Mouse (Mus musculus) cerebellum, adult 8-10 months (tissue): ENCODE data around the gene Tmem243.

Experiments
- DNase-seq: peaks from one replicate; pipeline ENCODE4 v3.0.0; 2022

Tmem243 gene

GRCm38 (mm10) chr5:9100207-9100848 lies at the start of gene Tmem243:
TSS of gene Tmem243 (plus strand) at chr5:9100668.
- peak; percentile 85 for DNase-seq

- peak; percentile 48 for DNase-seq
Measured at GRCm38 (mm10) chr5:9056020-9056660, 44.3 kb upstream of the Tmem243 start.

GRCm38 (mm10) chr5:9057277-9057879 lies 43.1 kb upstream of the Tmem243 start:
- no peak for DNase-seq

GRCm38 (mm10) chr5:9059303-9060023 lies 41.0 kb upstream of the Tmem243 start:
- DNase-seq: no peak

- no peak for DNase-seq
Measured at GRCm38 (mm10) chr5:9060228-9060627, 40.2 kb upstream of the Tmem243 start.

GRCm38 (mm10) chr5:9064217-9064616 lies 36.3 kb upstream of the Tmem243 start:
- no peak for DNase-seq

- peak; percentile 66 for DNase-seq
Measured at GRCm38 (mm10) chr5:9068886-9069285, 31.6 kb upstream of the Tmem243 start.

GRCm38 (mm10) chr5:9069599-9070209 lies 30.8 kb upstream of the Tmem243 start:
- peak; percentile 4 for DNase-seq

GRCm38 (mm10) chr5:9071360-9071759 lies 29.1 kb upstream of the Tmem243 start:
- no peak for DNase-seq

- DNase-seq: no peak
Measured at GRCm38 (mm10) chr5:9073177-9073854, 27.2 kb upstream of the Tmem243 start.

GRCm38 (mm10) chr5:9079773-9080501 lies 20.5 kb upstream of the Tmem243 start:
- no peak for DNase-seq

- DNase-seq: no peak
Measured at GRCm38 (mm10) chr5:9086924-9087719, 13.3 kb upstream of the Tmem243 start.

- no peak for DNase-seq
Measured at GRCm38 (mm10) chr5:9090493-9091106, 9.9 kb upstream of the Tmem243 start.

- DNase-seq: no peak
Measured at GRCm38 (mm10) chr5:9092716-9093115, 7.8 kb upstream of the Tmem243 start.

- DNase-seq: no peak
Measured at GRCm38 (mm10) chr5:9093490-9093889, 7.0 kb upstream of the Tmem243 start.

- DNase-seq: peak; percentile 66
Measured at GRCm38 (mm10) chr5:9100849-9101801, 657 bp downstream of the Tmem243 start.

- no peak for DNase-seq
Measured at GRCm38 (mm10) chr5:9102696-9103095, 2.2 kb downstream of the Tmem243 start.

GRCm38 (mm10) chr5:9103958-9104357 lies 3.5 kb downstream of the Tmem243 start:
- DNase-seq: no peak

- DNase-seq: no peak
Measured at GRCm38 (mm10) chr5:9106806-9107205, 6.3 kb downstream of the Tmem243 start.
